ENCODE assay signal across 8 mouse cellular contexts in genomic region chr9:57072989-57073789, GRCm38 (mm10). TPM values are rescaled to one million over a fixed set of nuclear protein-coding genes. Genes with fewer than 3 reads are reported as not detected.
DNase-seq lines count a peak whose midpoint lies in the region; ATAC-seq and TF ChIP-seq lines count a peak whose summit lies in the region.

No protein-coding gene starts in this region.

- peak overlapping the region; percentile 84 for H3K9ac ChIP-seq in heart, embryonic 12.5 days
- peak overlapping the region; percentile 71 for H3K9ac ChIP-seq in kidney, postnatal 0 days (ENCODE audit: low read depth, low read length)
- peak overlapping the region; percentile 89 for H3K9ac ChIP-seq in liver, embryonic 11.5 days (ENCODE audit: low read depth, low read length)
- H3K9ac ChIP-seq in stomach, embryonic 14.5 days (replicated peaks; ENCODE audit: low read depth, low read length): peak overlapping the region; percentile 59

- H3K27me3 ChIP-seq in heart, embryonic 12.5 days (replicated peaks): no peaks in the 10 kb centered on the region
- H3K27me3 ChIP-seq in kidney, postnatal 0 days (ENCODE audit: insufficient read depth, low read length): no peaks in the 10 kb centered on the region
- no peaks in the 10 kb centered on the region for H3K27me3 ChIP-seq in liver, embryonic 11.5 days (replicated peaks; ENCODE audit: control insufficient read depth, insufficient read depth, low read length)
- no peaks in the 10 kb centered on the region for H3K27me3 ChIP-seq in stomach, embryonic 14.5 days (ENCODE audit: control insufficient read depth, insufficient read depth, low read length)

- peaks cover 26% of the 10 kb centered on the region for H3K4me1 ChIP-seq in heart, embryonic 12.5 days (replicated peaks)
- peaks cover 7% of the 10 kb centered on the region for H3K4me1 ChIP-seq in kidney, postnatal 0 days (replicated peaks; ENCODE audit: insufficient read depth, low read length)
- peaks cover 28% of the 10 kb centered on the region for H3K4me1 ChIP-seq in liver, embryonic 11.5 days (replicated peaks; ENCODE audit: control insufficient read depth, insufficient read depth, low read length)
- peaks cover 14% of the 10 kb centered on the region; the same call in 1 of the 2 replicates for H3K4me1 ChIP-seq in stomach, embryonic 14.5 days (ENCODE audit: control insufficient read depth, insufficient read depth, low read length)

- DNase-seq in CD4-positive helper T cell, adult 2 months (ENCODE audit: low read depth, low spot score): peak; percentile 100
- DNase-seq in brain, embryonic 18.5 days (ENCODE audit: low read depth, low spot score): peak; percentile 100
- peak; percentile 100 for DNase-seq in kidney, postnatal 0 days (ENCODE audit: low spot score)
- peak; percentile 95 for DNase-seq in liver, embryonic 11.5 days (ENCODE audit: low spot score)
- DNase-seq in naive thymus-derived CD4-positive, alpha-beta T cell, adult 2 months (ENCODE audit: low read depth): peak; percentile 99

- under 1% methylated on average over 53 of the region's 54 CpGs for WGBS in heart, embryonic 12.5 days
- under 1% methylated on average over 52 of the region's 54 CpGs for WGBS in kidney, postnatal 0 days
- under 1% methylated on average over 54 of the region's 54 CpGs for WGBS in liver, embryonic 11.5 days
- WGBS in stomach, embryonic 14.5 days: under 1% methylated on average over 51 of the region's 54 CpGs

- H3K4me3 ChIP-seq in heart, embryonic 12.5 days: peak overlapping the region; percentile 80
- H3K4me3 ChIP-seq in kidney, postnatal 0 days (replicated peaks; ENCODE audit: low read depth, low read length): peak overlapping the region; percentile 87
- H3K4me3 ChIP-seq in liver, embryonic 11.5 days (ENCODE audit: low read depth, low read length): peak overlapping the region; percentile 97
- peak overlapping the region; percentile 74 for H3K4me3 ChIP-seq in stomach, embryonic 14.5 days (ENCODE audit: low read depth, low read length)

- no peaks in the 10 kb centered on the region for H3K36me3 ChIP-seq in heart, embryonic 12.5 days
- H3K36me3 ChIP-seq in kidney, postnatal 0 days (ENCODE audit: insufficient read depth, low read length): no peaks in the 10 kb centered on the region
- no peaks in the 10 kb centered on the region for H3K36me3 ChIP-seq in liver, embryonic 11.5 days (ENCODE audit: control insufficient read depth, insufficient read depth, low read length)
- no peaks in the 10 kb centered on the region for H3K36me3 ChIP-seq in stomach, embryonic 14.5 days (ENCODE audit: control insufficient read depth, insufficient read depth, low read length)

- peak; percentile 77 for TF ChIP-seq CTCF in kidney, postnatal 0 days (IDR thresholded peaks at IDR 0.05; ENCODE audit: low read depth)

- peak overlapping the region; percentile 82 for H3K4me2 ChIP-seq in heart, embryonic 12.5 days
- peak overlapping the region; percentile 87 for H3K4me2 ChIP-seq in kidney, postnatal 0 days (ENCODE audit: low read length)
- H3K4me2 ChIP-seq in liver, embryonic 11.5 days: peak overlapping the region; percentile 95
- H3K4me2 ChIP-seq in stomach, embryonic 14.5 days (replicated peaks; ENCODE audit: low read depth, low read length): peak overlapping the region; percentile 98

- no peaks in the 10 kb centered on the region for H3K9me3 ChIP-seq in heart, embryonic 12.5 days (replicated peaks)
- H3K9me3 ChIP-seq in kidney, postnatal 0 days (replicated peaks; ENCODE audit: low read length): no peaks in the 10 kb centered on the region
- H3K9me3 ChIP-seq in liver, embryonic 11.5 days (ENCODE audit: control insufficient read depth, low read length): no peaks in the 10 kb centered on the region
- H3K9me3 ChIP-seq in stomach, embryonic 14.5 days (ENCODE audit: control insufficient read depth, low read depth, low read length): no peaks in the 10 kb centered on the region

- ATAC-seq in erythroid progenitor cell, adult 5-6 weeks (replicated peaks; ENCODE audit: low FRiP score, poor library complexity, severe bottlenecking): peak; percentile 48
- ATAC-seq in heart, embryonic 12.5 days (ENCODE audit: insufficient number of reproducible peaks, low FRiP score): peak; percentile 78
- ATAC-seq in kidney, postnatal 0 days (replicated peaks; ENCODE audit: low FRiP score, low read depth): peak; percentile 72
- ATAC-seq in liver, embryonic 11.5 days (replicated peaks; ENCODE audit: low FRiP score): peak; percentile 72
- peak; percentile 78 for ATAC-seq in stomach, embryonic 14.5 days (ENCODE audit: insufficient number of reproducible peaks, insufficient read depth, low FRiP score, low read depth)

- H3K27ac ChIP-seq in heart, embryonic 12.5 days (ENCODE audit: poor library complexity, severe bottlenecking): peak overlapping the region; percentile 100
- peak overlapping the region; percentile 98 for H3K27ac ChIP-seq in kidney, postnatal 0 days
- peak overlapping the region; percentile 100 for H3K27ac ChIP-seq in liver, embryonic 11.5 days (ENCODE audit: low read depth, low read length)
- H3K27ac ChIP-seq in stomach, embryonic 14.5 days (ENCODE audit: low read length): peak overlapping the region; percentile 98

RNA-seq across cellular contexts. Expression of gene Sin3a, which starts 1.3 kb away (rescaled TPM):
- total RNA-seq in erythroid progenitor cell, adult 5-6 weeks (2015; ENCODE audit: low replicate concordance): 71.7 and 122 TPM in 2 replicates
- total RNA-seq in erythroid progenitor cell, adult 5-6 weeks (2017; ENCODE audit: low replicate concordance): 59.9 and 75.3 TPM in 2 replicates
- polyA plus RNA-seq in heart, embryonic 12.5 days (2016; fragmentation: Nextera tagmentation; extraction: Ambion mirVana): 29.3 and 29.6 TPM in 2 replicates
- 18.3 and 21.3 TPM in 2 replicates for polyA plus RNA-seq in kidney, postnatal 0 days (2015; fragmentation: Nextera tagmentation; extraction: Ambion mirVana)
- 37.1 and 37.8 TPM in 2 replicates for polyA plus RNA-seq in liver, embryonic 11.5 days (2014; fragmentation: Nextera tagmentation; extraction: Ambion mirVana)
- 42.7 and 46.4 TPM in 2 replicates for polyA plus RNA-seq in stomach, embryonic 14.5 days (2014; fragmentation: Nextera tagmentation; extraction: Ambion mirVana)

RNA-seq across cellular contexts. Expression of gene Man2c1, which starts 57.3 kb away (rescaled TPM):
- total RNA-seq in erythroid progenitor cell, adult 5-6 weeks (2015; ENCODE audit: low replicate concordance): 22.3 and 32.3 TPM in 2 replicates
- total RNA-seq in erythroid progenitor cell, adult 5-6 weeks (2017; ENCODE audit: low replicate concordance): 18.6 and 29.7 TPM in 2 replicates
- 57.1 and 59.6 TPM in 2 replicates for polyA plus RNA-seq in heart, embryonic 12.5 days (2016; fragmentation: Nextera tagmentation; extraction: Ambion mirVana)
- 47.7 and 53.9 TPM in 2 replicates for polyA plus RNA-seq in kidney, postnatal 0 days (2015; fragmentation: Nextera tagmentation; extraction: Ambion mirVana)
- polyA plus RNA-seq in liver, embryonic 11.5 days (2014; fragmentation: Nextera tagmentation; extraction: Ambion mirVana): 45.0 and 47.7 TPM in 2 replicates
- polyA plus RNA-seq in stomach, embryonic 14.5 days (2014; fragmentation: Nextera tagmentation; extraction: Ambion mirVana): 43.7 and 45.3 TPM in 2 replicates

Comparison
In these comparisons a context has a peak if more than half of its experiments do, and no peak if none do; other contexts are left out.
1. Peak in every context shown above with its lines: DNase-seq, ATAC-seq, H3K4me3 ChIP-seq and H3K27ac ChIP-seq.